Mouse (Mus musculus): Measurements from ENCODE around the gene Ubb.

Ubb gene

GRCm38 (mm10) chr11:62584671-62585206 lies 33.8 kb downstream of the Ubb start:
- DNase-seq (ENCODE audit: low spot score), result no peak

- DNase-seq (ENCODE audit: low spot score), result no peak
Measured at GRCm38 (mm10) chr11:62587034-62587433, 36.1 kb downstream of the Ubb start.

GRCm38 (mm10) chr11:62589391-62589790 lies 38.4 kb downstream of the Ubb start:
- no peak for DNase-seq (ENCODE audit: low spot score)

GRCm38 (mm10) chr11:62591026-62591425 lies 40.1 kb downstream of the Ubb start:
- DNase-seq (ENCODE audit: low spot score), result no peak

GRCm38 (mm10) chr11:62591904-62592575 lies 41.1 kb downstream of the Ubb start:
- DNase-seq (ENCODE audit: low spot score), result no peak

- DNase-seq (ENCODE audit: low spot score), result peak; percentile 34
Measured at GRCm38 (mm10) chr11:62598571-62598970, 47.6 kb downstream of the Ubb start.

- DNase-seq (ENCODE audit: low spot score), result no peak
Measured at GRCm38 (mm10) chr11:62601732-62602618, 51.0 kb downstream of the Ubb start.

All from T-cell, adult 2 months (primary cell).